Mouse (Mus musculus) embryonic facial prominence, embryonic 11.5 days (tissue): ENCODE measurements at regions not wholly inside any gene's neighbourhood (a gene's known extent, or its start where the extent isn't known, plus 50 kb on each side); places are given as distances from the start of the nearest gene placed in this dataset.
"Not testable (repeated sequence)": the region's sequence is repeated elsewhere in the genome, so short reads cannot be mapped to it uniquely, and the experiment has no call there.

Experiments
- ATAC-seq: fragments of 200-750 bp; cut with Nextera tagmentation; replicated peaks from 2 replicates; pipeline ENCODE4 v1.8.0; 2017; ENCODE audit warnings: low read depth; ENCODE audit not compliant: insufficient number of reproducible peaks, low FRiP score, low TSS enrichment
- DNase-seq: peaks from one replicate; pipeline ENCODE4 v3.0.0-alpha.2; 2015; ENCODE audit warnings: low spot score
- H3K27ac ChIP-seq: fragments of 300-500 bp; sonication (generic); replicated peaks from 2 replicates; pipeline ENCODE4 v1.5.1; 2014; ENCODE audit warnings: mild to moderate bottlenecking, low read depth, low read length, control low read depth
- H3K27me3 ChIP-seq: fragments of 300-500 bp; sonication (generic); 2 replicates; pipeline ENCODE4 v1.6.1; 2014; ENCODE audit warnings: mild to moderate bottlenecking, low read length, moderate library complexity, mixed read lengths; ENCODE audit not compliant: control insufficient read depth, insufficient read depth
- H3K36me3 ChIP-seq: fragments of 300-500 bp; sonication (generic); replicated peaks from 2 replicates; pipeline ENCODE4 v1.6.1; 2014; ENCODE audit warnings: low read depth, mild to moderate bottlenecking, low read length, moderate library complexity, mixed read lengths; ENCODE audit not compliant: control insufficient read depth, insufficient read depth
- H3K4me1 ChIP-seq: fragments of 300-500 bp; sonication (generic); 2 replicates; pipeline ENCODE4 v1.6.1; 2014; ENCODE audit warnings: low read length, mixed read lengths; ENCODE audit not compliant: control insufficient read depth, insufficient read depth
- H3K4me2 ChIP-seq: fragments of 300-500 bp; sonication (generic); 2 replicates; pipeline ENCODE4 v1.6.1; 2014; ENCODE audit warnings: low read depth, mild to moderate bottlenecking, control low read depth, low read length, moderate library complexity
- H3K4me3 ChIP-seq: fragments of 300-500 bp; sonication (generic); 2 replicates; pipeline ENCODE4 v1.5.1; 2014; ENCODE audit warnings: low read depth, low read length, control low read depth
- H3K9ac ChIP-seq: fragments of 300-500 bp; sonication (generic); replicated peaks from 2 replicates; pipeline ENCODE4 v1.6.1; 2014; ENCODE audit warnings: mild to moderate bottlenecking, control low read depth, low read length
- H3K9me3 ChIP-seq: fragments of 300-500 bp; sonication (generic); replicated peaks from 2 replicates; pipeline ENCODE4 v1.6.1; 2016; ENCODE audit warnings: mild to moderate bottlenecking, low read length, inconsistent platforms, mixed read lengths; ENCODE audit not compliant: control insufficient read depth
- WGBS: fragments of 180-500 bp; shearing (Covaris S2); extraction: QIAGEN DNeasy Blood & Tissue Kit; methylation state at CpG from one replicate; pipeline ENCODE4 v1.1.7; 2014; 5-methylcytosine and 5-hydroxymethylcytosine counted together

- WGBS: 81% methylated on average over 3 of the region's 3 CpGs
- Histone ChIP-seq H3K9me3 (no peaks in the 10 kb centered on the region), H3K27ac (no peak overlapping the region), H3K4me1 (no peaks in the 10 kb centered on the region), H3K27me3 (no peaks in the 10 kb centered on the region), H3K36me3 (no peaks in the 10 kb centered on the region), H3K4me2 (no peak overlapping the region), H3K9ac (no peak overlapping the region), H3K4me3 (no peak overlapping the region)
- ATAC-seq: no peak
- DNase-seq: no peak
These were observed 216.3 kb upstream of the Klf3 start for GRCm38 (mm10) chr5:64586933-64587332.

- Histone ChIP-seq H3K27me3 (no peaks in the 10 kb centered on the region), H3K9me3 (no peaks in the 10 kb centered on the region), H3K4me3 (no peak overlapping the region), H3K27ac (0 out of 2 replicates have a peak overlapping the region, but pooled peaks have one; percentile 25), H3K9ac (no peak overlapping the region), H3K36me3 (no peaks in the 10 kb centered on the region), H3K4me2 (no peak overlapping the region), H3K4me1 (no peaks in the 10 kb centered on the region)
- 37% methylated on average over 8 of the region's 8 CpGs for WGBS
- ATAC-seq (no peak), DNase-seq (no peak)
These were observed 215.1 kb upstream of the Klf3 start for GRCm38 (mm10) chr5:64587895-64588738.

GRCm38 (mm10) chr5:64588768-64589167 lies 214.4 kb upstream of the Klf3 start:
- not testable (repeated sequence) for ATAC-seq
- WGBS: 94% methylated on average over 8 of the region's 8 CpGs

GRCm38 (mm10) chr5:64590036-64590435 lies 213.2 kb upstream of the Klf3 start:
- H3K4me3 ChIP-seq: no peak overlapping the region
- H3K4me1 ChIP-seq: peaks cover under 1% of the 10 kb centered on the region; the same call in 1 of the 2 replicates
- ATAC-seq (no peak), DNase-seq (no peak)
- H3K27me3 ChIP-seq: no peaks in the 10 kb centered on the region
- no peaks in the 10 kb centered on the region for H3K9me3 ChIP-seq
- no peak overlapping the region for H3K4me2 ChIP-seq
- H3K9ac ChIP-seq: no peak overlapping the region
- WGBS: 88% methylated on average over 5 of the region's 5 CpGs
- no peaks in the 10 kb centered on the region for H3K36me3 ChIP-seq
- no peak overlapping the region for H3K27ac ChIP-seq

More at GRCm38 (mm10) chr5:64588768-64589167, 214.4 kb upstream of the Klf3 start:
- H3K4me1 ChIP-seq, H3K36me3 ChIP-seq, H3K9me3 ChIP-seq, H3K9ac ChIP-seq, DNase-seq, H3K27me3 ChIP-seq, H3K4me3 ChIP-seq, H3K4me2 ChIP-seq, H3K27ac ChIP-seq: not testable (repeated sequence)

- DNase-seq (no peak), ATAC-seq (no peak)
- Histone ChIP-seq H3K4me2 (no peak overlapping the region), H3K4me3 (no peak overlapping the region), H3K4me1 (peaks cover 2% of the 10 kb centered on the region; the same call in 1 of the 2 replicates), H3K9ac (no peak overlapping the region), H3K27me3 (no peaks in the 10 kb centered on the region), H3K36me3 (no peaks in the 10 kb centered on the region), H3K27ac (no peak overlapping the region), H3K9me3 (no peaks in the 10 kb centered on the region)
- WGBS: 98% methylated on average over 1 of the region's 1 CpGs
These were observed 212.4 kb upstream of the Klf3 start for GRCm38 (mm10) chr5:64590747-64591146.

- Histone ChIP-seq H3K9me3 (no peaks in the 10 kb centered on the region), H3K4me3 (no peak overlapping the region), H3K4me2 (no peak overlapping the region), H3K27me3 (no peaks in the 10 kb centered on the region), H3K36me3 (no peaks in the 10 kb centered on the region), H3K9ac (no peak overlapping the region), H3K4me1 (peaks cover 2% of the 10 kb centered on the region; the same call in 1 of the 2 replicates), H3K27ac (no peak overlapping the region)
- DNase-seq (no peak), ATAC-seq (no peak)
- 93% methylated on average over 2 of the region's 2 CpGs for WGBS
These were observed 211.4 kb upstream of the Klf3 start for GRCm38 (mm10) chr5:64591792-64592191.

GRCm38 (mm10) chr5:64595220-64595619 lies 208.0 kb upstream of the Klf3 start:
- no peaks in the 10 kb centered on the region for H3K27me3 ChIP-seq
- H3K36me3 ChIP-seq: no peaks in the 10 kb centered on the region
- WGBS: 35% methylated on average over 3 of the region's 3 CpGs
- no peak for DNase-seq
- no peaks in the 10 kb centered on the region for H3K9me3 ChIP-seq
- peaks cover 2% of the 10 kb centered on the region; the same call in 1 of the 2 replicates for H3K4me1 ChIP-seq
- H3K9ac ChIP-seq: no peak overlapping the region; the same call in 1 of the 2 replicates
- ATAC-seq: 0 out of 2 replicates have a peak, but pooled peaks have one; percentile 39
- no peak overlapping the region for H3K4me2 ChIP-seq
- H3K27ac ChIP-seq: peak overlapping the region; percentile 47; the same call in 1 of the 2 replicates
- no peak overlapping the region for H3K4me3 ChIP-seq

GRCm38 (mm10) chr5:64595751-64596344 lies 207.3 kb upstream of the Klf3 start:
- 20% methylated on average over 17 of the region's 17 CpGs for WGBS

More at GRCm38 (mm10) chr5:64595751-64596344, 207.3 kb upstream of the Klf3 start:
- Histone ChIP-seq H3K27me3 (no peaks in the 10 kb centered on the region), H3K4me2 (no peak overlapping the region), H3K9ac (no peak overlapping the region), H3K27ac (peak overlapping the region; percentile 47), H3K36me3 (no peaks in the 10 kb centered on the region), H3K9me3 (no peaks in the 10 kb centered on the region), H3K4me1 (peaks cover 2% of the 10 kb centered on the region; the same call in 1 of the 2 replicates), H3K4me3 (no peak overlapping the region)
- ATAC-seq (no peak), DNase-seq (peak; percentile 83)
